Mouse (Mus musculus) heart, embryonic 13.5 days (tissue): ENCODE measurements at regions not wholly inside any gene's neighbourhood (a gene's known extent, or its start where the extent isn't known, plus 50 kb on each side); places are given as distances from the start of the nearest gene placed in this dataset.
A peak's percentile ranks its signal among the peaks of the same experiment; 100 is the strongest.

Source experiments
- ATAC-seq: fragments of 200-750 bp; cut with Nextera tagmentation; 2 replicates; pipeline ENCODE4 v1.8.0; 2017; ENCODE audit warnings: moderate TSS enrichment; ENCODE audit not compliant: insufficient number of reproducible peaks, low FRiP score, low TSS enrichment; ENCODE audit errors: extremely low read depth
- H3K27ac ChIP-seq: fragments of 300-500 bp; sonication (generic); replicated peaks from 2 replicates; pipeline ENCODE4 v1.5.1; 2015; ENCODE audit warnings: moderate library complexity, mild to moderate bottlenecking, inconsistent platforms
- H3K27me3 ChIP-seq: fragments of 300-500 bp; sonication (generic); replicated peaks from 2 replicates; pipeline ENCODE4 v1.6.1; 2015; ENCODE audit warnings: mild to moderate bottlenecking, inconsistent platforms
- H3K36me3 ChIP-seq: fragments of 300-500 bp; sonication (generic); 2 replicates; pipeline ENCODE4 v1.6.1; 2015; ENCODE audit warnings: mild to moderate bottlenecking, inconsistent platforms
- H3K4me1 ChIP-seq: fragments of 300-500 bp; sonication (generic); 2 replicates; pipeline ENCODE4 v1.6.1; 2015; ENCODE audit warnings: inconsistent platforms
- H3K4me2 ChIP-seq: fragments of 300-500 bp; sonication (generic); 2 replicates; pipeline ENCODE4 v1.6.1; 2015; ENCODE audit warnings: inconsistent platforms, mild to moderate bottlenecking, moderate library complexity
- H3K4me3 ChIP-seq: fragments of 300-500 bp; sonication (generic); 2 replicates; pipeline ENCODE4 v1.5.1; 2015; ENCODE audit warnings: moderate library complexity, mild to moderate bottlenecking, inconsistent platforms
- H3K9ac ChIP-seq: fragments of 300-500 bp; sonication (generic); 2 replicates; pipeline ENCODE4 v1.6.1; 2015; ENCODE audit warnings: inconsistent platforms, mild to moderate bottlenecking, moderate library complexity
- H3K9me3 ChIP-seq: fragments of 300-500 bp; sonication (generic); 2 replicates; pipeline ENCODE4 v1.6.1; 2016; ENCODE audit warnings: inconsistent platforms
- WGBS: fragments of 180-500 bp; shearing (Covaris S2); methylation state at CpG from one replicate; pipeline ENCODE4 v1.1.7; 2015; ENCODE audit warnings: mixed read lengths; 5-methylcytosine and 5-hydroxymethylcytosine counted together

GRCm38 (mm10) chr2:145003509-145003908 is 164.0 kb upstream of the Slc24a3 start:
- WGBS, result 65% methylated on average over 2 of the region's 2 CpGs
- no peak for ATAC-seq
- Histone ChIP-seq H3K36me3 (no peaks in the 10 kb centered on the region), H3K9me3 (no peaks in the 10 kb centered on the region), H3K4me3 (no peak overlapping the region), H3K4me2 (no peak overlapping the region), H3K27me3 (no peaks in the 10 kb centered on the region), H3K9ac (no peak overlapping the region), H3K27ac (no peak overlapping the region), H3K4me1 (no peaks in the 10 kb centered on the region)

- no peak overlapping the region for H3K27ac ChIP-seq
- H3K4me2 ChIP-seq, result no peak overlapping the region
- H3K4me1 ChIP-seq, result peaks cover 7% of the 10 kb centered on the region; the same call in 1 of the 2 replicates
- no peak overlapping the region for H3K9ac ChIP-seq
- H3K36me3 ChIP-seq, result no peaks in the 10 kb centered on the region
- no peaks in the 10 kb centered on the region for H3K27me3 ChIP-seq
- ATAC-seq, result no peak
- no peaks in the 10 kb centered on the region for H3K9me3 ChIP-seq
- H3K4me3 ChIP-seq, result no peak overlapping the region
Observed at GRCm38 (mm10) chr2:145010674-145011073, 156.9 kb upstream of the Slc24a3 start.

GRCm38 (mm10) chr2:145011221-145011620 is 156.3 kb upstream of the Slc24a3 start:
- ATAC-seq, result no peak
- Histone ChIP-seq H3K9me3 (no peaks in the 10 kb centered on the region), H3K4me2 (no peak overlapping the region), H3K4me3 (no peak overlapping the region), H3K27me3 (no peaks in the 10 kb centered on the region), H3K27ac (no peak overlapping the region), H3K4me1 (peaks cover 7% of the 10 kb centered on the region; the same call in 1 of the 2 replicates), H3K36me3 (no peaks in the 10 kb centered on the region), H3K9ac (no peak overlapping the region)
- 46% methylated on average over 4 of the region's 4 CpGs for WGBS

DNA sequence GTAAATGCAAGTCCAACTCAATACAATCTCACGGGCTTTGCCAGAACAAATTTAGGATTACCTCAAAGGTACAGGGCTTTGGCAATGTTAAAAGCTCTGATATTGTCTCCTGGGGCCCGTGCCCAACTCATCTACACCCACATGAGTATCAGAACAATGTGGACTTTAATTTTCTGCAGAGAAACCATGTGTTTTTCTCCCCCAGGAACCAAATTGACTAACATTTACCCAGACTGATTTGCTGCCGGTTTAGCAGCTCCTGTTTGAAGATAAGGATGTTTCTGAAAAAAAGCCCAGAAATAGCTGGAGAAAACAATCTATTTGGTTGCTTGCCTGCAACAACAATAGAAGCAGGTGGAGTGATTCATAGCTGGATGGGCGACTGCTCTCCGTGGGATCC is 151.6 kb upstream of the Slc24a3 start:
- no peak for ATAC-seq
- H3K4me2 ChIP-seq, result no peak overlapping the region
- no peak overlapping the region for H3K4me3 ChIP-seq
- H3K9me3 ChIP-seq, result no peaks in the 10 kb centered on the region
- H3K4me1 ChIP-seq, result peaks cover 26% of the 10 kb centered on the region
- 68% methylated on average over 5 of the region's 5 CpGs for WGBS
- H3K36me3 ChIP-seq, result no peaks in the 10 kb centered on the region
- H3K27me3 ChIP-seq, result no peaks in the 10 kb centered on the region
- no peak overlapping the region for H3K27ac ChIP-seq
- H3K9ac ChIP-seq, result no peak overlapping the region

- H3K27ac ChIP-seq, result 0 out of 2 replicates have a peak overlapping the region, but pooled peaks have one; percentile 24
- H3K27me3 ChIP-seq, result no peaks in the 10 kb centered on the region
- H3K36me3 ChIP-seq, result no peaks in the 10 kb centered on the region
- no peak overlapping the region for H3K9ac ChIP-seq
- H3K4me3 ChIP-seq, result no peak overlapping the region
- peaks cover 22% of the 10 kb centered on the region for H3K4me1 ChIP-seq
- no peak for ATAC-seq
- no peaks in the 10 kb centered on the region for H3K9me3 ChIP-seq
- H3K4me2 ChIP-seq, result no peak overlapping the region
Observed at GRCm38 (mm10) chr2:145016939-145017338, 150.6 kb upstream of the Slc24a3 start.

GRCm38 (mm10) chr2:145017625-145018167 is 149.9 kb upstream of the Slc24a3 start:
- Histone ChIP-seq H3K9ac (no peak overlapping the region), H3K27ac (peak overlapping the region; percentile 64), H3K4me3 (no peak overlapping the region), H3K4me1 (peaks cover 22% of the 10 kb centered on the region), H3K36me3 (no peaks in the 10 kb centered on the region), H3K27me3 (no peaks in the 10 kb centered on the region), H3K4me2 (no peak overlapping the region), H3K9me3 (no peaks in the 10 kb centered on the region)
- 14% methylated on average over 2 of the region's 2 CpGs for WGBS
- peak; percentile 61; the same call in 1 of the 2 replicates for ATAC-seq

DNA sequence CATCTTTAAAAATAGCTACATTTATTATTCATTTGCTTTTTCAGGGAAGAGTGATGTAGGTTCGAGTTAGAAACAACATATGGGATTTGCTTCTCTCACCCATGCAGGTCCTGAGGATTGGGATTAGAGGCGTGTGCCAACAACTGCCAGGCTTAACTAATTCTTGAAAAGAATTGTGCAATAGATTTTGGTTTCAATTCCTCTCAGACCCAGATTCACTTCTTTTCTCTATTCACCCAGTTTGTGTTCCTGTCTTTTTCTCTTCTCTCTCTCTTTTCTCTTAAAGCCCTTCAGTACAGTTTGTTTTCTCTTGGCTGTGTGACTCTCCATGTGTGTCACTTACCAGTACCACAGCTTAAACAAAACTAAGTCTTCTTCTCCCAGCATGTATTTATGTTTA is 119.8 kb upstream of the Slc24a3 start:
- no peak overlapping the region for H3K4me3 ChIP-seq
- ATAC-seq, result no peak
- H3K36me3 ChIP-seq, result no peaks in the 10 kb centered on the region
- H3K4me1 ChIP-seq, result no peaks in the 10 kb centered on the region
- no peak overlapping the region for H3K4me2 ChIP-seq
- H3K27ac ChIP-seq, result no peak overlapping the region
- no peaks in the 10 kb centered on the region for H3K27me3 ChIP-seq
- no peak overlapping the region for H3K9ac ChIP-seq
- no peaks in the 10 kb centered on the region for H3K9me3 ChIP-seq
- 59% methylated on average over 2 of the region's 2 CpGs for WGBS

DNA sequence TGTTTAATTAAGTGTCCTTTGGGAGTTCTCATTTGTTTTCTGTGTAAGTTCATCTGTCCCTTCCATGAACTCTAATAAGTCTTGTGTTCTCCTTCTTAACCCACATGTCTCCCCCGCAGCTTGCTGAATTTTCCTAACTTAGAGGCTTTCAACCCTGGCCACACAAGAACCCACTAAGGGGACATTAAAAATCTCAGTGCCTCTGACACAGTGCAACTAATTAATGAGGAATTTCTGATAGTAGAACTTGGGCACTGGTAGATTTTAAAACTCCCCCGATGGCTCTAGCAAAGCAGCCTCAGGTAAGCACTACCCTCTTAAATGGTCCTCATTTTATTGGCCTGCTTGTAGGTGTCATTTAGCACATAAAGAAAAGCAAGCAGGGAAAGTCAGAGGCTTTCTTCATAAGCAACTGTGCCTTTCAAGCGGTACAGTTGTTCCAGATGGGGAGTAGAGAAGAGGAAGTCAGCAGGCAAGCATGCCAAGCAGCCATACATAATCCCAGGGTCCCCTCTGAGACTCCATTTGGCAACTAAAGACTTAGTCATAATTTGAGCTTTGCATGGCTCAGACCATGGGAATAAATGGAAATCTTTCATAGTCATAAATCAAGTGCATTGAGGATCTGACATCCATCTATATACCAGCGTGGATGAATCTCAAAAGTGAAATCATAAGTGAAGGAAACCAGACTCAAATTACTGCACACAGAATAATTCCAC is 117.7 kb upstream of the Slc24a3 start:
- no peak for ATAC-seq

GRCm38 (mm10) chr2:145052405-145052804 is 115.1 kb upstream of the Slc24a3 start:
- Histone ChIP-seq H3K4me2 (no peak overlapping the region), H3K27me3 (no peaks in the 10 kb centered on the region), H3K4me3 (no peak overlapping the region), H3K36me3 (no peaks in the 10 kb centered on the region), H3K4me1 (peaks cover 12% of the 10 kb centered on the region; the same call in 1 of the 2 replicates), H3K9me3 (no peaks in the 10 kb centered on the region), H3K27ac (no peak overlapping the region), H3K9ac (no peak overlapping the region)
- WGBS, result 68% methylated on average over 2 of the region's 2 CpGs
- ATAC-seq, result no peak

More for the DNA sequence above, 117.7 kb upstream of the Slc24a3 start:
- Histone ChIP-seq H3K4me3 (no peak overlapping the region), H3K9ac (no peak overlapping the region), H3K27ac (no peak overlapping the region), H3K9me3 (no peaks in the 10 kb centered on the region), H3K4me2 (no peak overlapping the region), H3K27me3 (no peaks in the 10 kb centered on the region), H3K36me3 (no peaks in the 10 kb centered on the region), H3K4me1 (no peaks in the 10 kb centered on the region)
- 73% methylated on average over 4 of the region's 4 CpGs for WGBS

- H3K4me2 ChIP-seq, result no peak overlapping the region
- ATAC-seq, result no peak
- H3K9ac ChIP-seq, result no peak overlapping the region
- no peaks in the 10 kb centered on the region for H3K9me3 ChIP-seq
- WGBS, result 57% methylated on average over 3 of the region's 3 CpGs
- no peak overlapping the region for H3K4me3 ChIP-seq
- H3K36me3 ChIP-seq, result no peaks in the 10 kb centered on the region
- H3K27ac ChIP-seq, result no peak overlapping the region
- H3K4me1 ChIP-seq, result peaks cover 12% of the 10 kb centered on the region; the same call in 1 of the 2 replicates
- H3K27me3 ChIP-seq, result no peaks in the 10 kb centered on the region
Observed at GRCm38 (mm10) chr2:145056219-145056618, 111.3 kb upstream of the Slc24a3 start.

DNA sequence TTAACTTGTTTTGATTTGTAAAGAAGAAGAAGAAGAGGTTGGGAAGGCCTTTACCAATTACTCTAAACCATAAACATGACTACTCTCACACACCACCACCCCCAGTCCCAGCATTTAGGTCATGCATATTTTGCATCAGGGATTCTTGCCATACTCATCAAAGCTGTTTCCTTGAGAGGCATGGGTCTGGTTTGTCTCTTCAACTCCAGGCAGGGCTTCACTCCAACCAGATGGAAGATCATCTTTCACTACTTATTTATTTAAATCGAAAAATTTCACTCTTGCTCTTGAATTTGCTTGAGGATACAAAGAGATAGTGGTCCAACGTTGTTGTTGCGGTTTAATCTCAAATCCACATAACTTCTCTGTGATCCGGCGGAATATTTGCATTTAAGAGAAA is 110.8 kb upstream of the Slc24a3 start:
- 47% methylated on average over 5 of the region's 5 CpGs for WGBS
- no peak for ATAC-seq
- Histone ChIP-seq H3K36me3 (no peaks in the 10 kb centered on the region), H3K27me3 (no peaks in the 10 kb centered on the region), H3K4me1 (peaks cover 12% of the 10 kb centered on the region; the same call in 1 of the 2 replicates), H3K9me3 (no peaks in the 10 kb centered on the region), H3K4me3 (no peak overlapping the region), H3K9ac (no peak overlapping the region), H3K27ac (no peak overlapping the region), H3K4me2 (no peak overlapping the region)

- H3K4me3 ChIP-seq, result no peak overlapping the region
- H3K4me1 ChIP-seq, result no peaks in the 10 kb centered on the region
- H3K27me3 ChIP-seq, result no peaks in the 10 kb centered on the region
- H3K4me2 ChIP-seq, result no peak overlapping the region
- ATAC-seq, result no peak
- WGBS, result 36% methylated on average over 1 of the region's 1 CpGs
- no peaks in the 10 kb centered on the region for H3K36me3 ChIP-seq
- H3K9ac ChIP-seq, result no peak overlapping the region
- H3K27ac ChIP-seq, result no peak overlapping the region
- H3K9me3 ChIP-seq, result no peaks in the 10 kb centered on the region
Observed at GRCm38 (mm10) chr2:145069931-145070330, 97.6 kb upstream of the Slc24a3 start.
